Mouse (Mus musculus) stomach, embryonic 15.5 days (tissue): ENCODE data around the gene Nwd1. TPM values are rescaled to one million over a fixed set of nuclear protein-coding genes. Genes with fewer than 3 reads are reported as not detected.
A peak's percentile ranks its signal among the peaks of the same experiment; 100 is the strongest.

Experiments
- ATAC-seq: fragments of 200-750 bp; cut with Nextera tagmentation; 2 replicates; pipeline ENCODE4 v1.8.0; 2017; ENCODE audit warnings: low read depth, moderate number of reproducible peaks, moderate TSS enrichment; ENCODE audit not compliant: insufficient read depth, low FRiP score
- H3K27ac ChIP-seq: fragments of 300-500 bp; sonication (generic); 2 replicates; pipeline ENCODE4 v1.5.1; 2015; ENCODE audit warnings: mild to moderate bottlenecking, inconsistent platforms
- H3K27me3 ChIP-seq: fragments of 300-500 bp; sonication (generic); replicated peaks from 2 replicates; pipeline ENCODE4 v1.6.1; 2015; ENCODE audit warnings: inconsistent platforms
- H3K36me3 ChIP-seq: fragments of 300-500 bp; sonication (generic); 2 replicates; pipeline ENCODE4 v1.6.1; 2015; ENCODE audit warnings: inconsistent platforms
- H3K4me1 ChIP-seq: fragments of 300-500 bp; sonication (generic); 2 replicates; pipeline ENCODE4 v1.6.1; 2015; ENCODE audit warnings: inconsistent platforms
- H3K4me2 ChIP-seq: fragments of 300-500 bp; sonication (generic); 2 replicates; pipeline ENCODE4 v1.6.1; 2015; ENCODE audit warnings: mild to moderate bottlenecking, inconsistent platforms
- H3K4me3 ChIP-seq: fragments of 300-500 bp; sonication (generic); replicated peaks from 2 replicates; pipeline ENCODE4 v1.5.1; 2015; ENCODE audit warnings: inconsistent platforms
- H3K9ac ChIP-seq: fragments of 300-500 bp; sonication (generic); 2 replicates; pipeline ENCODE4 v1.6.1; 2015; ENCODE audit warnings: inconsistent platforms
- H3K9me3 ChIP-seq: fragments of 300-500 bp; sonication (generic); 2 replicates; pipeline ENCODE4 v1.6.1; 2016; ENCODE audit warnings: inconsistent platforms
- WGBS: fragments of 180-500 bp; shearing (Covaris S2); methylation state at CpG from one replicate; pipeline ENCODE4 v1.1.7; 2015; 5-methylcytosine and 5-hydroxymethylcytosine counted together
- polyA plus RNA-seq: library from polyadenylated mRNA; unstranded; fragments of >200 nt; fragmentation: Nextera tagmentation; extraction: Ambion mirVana; gene quantifications from 2 replicates; pipeline ENCODE4 v1.2.1, GENCODE M21; 2015

Nwd1 gene
- polyA plus RNA-seq, 1 experiment from 2014 or later: 0.14 TPM

DNA sequence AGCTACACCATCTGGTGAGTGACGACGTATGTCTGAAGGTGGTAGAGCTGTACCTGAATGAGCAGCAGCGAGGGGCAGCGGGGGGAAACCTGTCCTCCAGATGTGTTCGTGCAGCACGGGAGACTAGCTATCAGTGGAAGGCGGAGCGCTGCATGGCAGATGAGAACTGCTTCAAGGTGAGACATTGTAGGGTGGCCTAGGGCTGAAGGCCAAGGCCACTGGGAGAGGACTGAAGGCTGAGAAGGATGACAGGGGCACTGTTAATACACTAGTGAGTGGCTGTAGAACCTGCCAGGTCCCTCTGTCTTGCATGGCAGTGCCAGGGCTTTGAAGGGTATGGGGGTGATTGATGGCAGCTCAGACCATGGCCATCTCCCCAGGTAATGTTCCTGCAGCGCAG is 106.7 kb downstream of the Nwd1 start:
- Histone ChIP-seq H3K27ac (no peak overlapping the region), H3K4me1 (no peaks in the 10 kb centered on the region), H3K9me3 (no peaks in the 10 kb centered on the region)

DNA sequence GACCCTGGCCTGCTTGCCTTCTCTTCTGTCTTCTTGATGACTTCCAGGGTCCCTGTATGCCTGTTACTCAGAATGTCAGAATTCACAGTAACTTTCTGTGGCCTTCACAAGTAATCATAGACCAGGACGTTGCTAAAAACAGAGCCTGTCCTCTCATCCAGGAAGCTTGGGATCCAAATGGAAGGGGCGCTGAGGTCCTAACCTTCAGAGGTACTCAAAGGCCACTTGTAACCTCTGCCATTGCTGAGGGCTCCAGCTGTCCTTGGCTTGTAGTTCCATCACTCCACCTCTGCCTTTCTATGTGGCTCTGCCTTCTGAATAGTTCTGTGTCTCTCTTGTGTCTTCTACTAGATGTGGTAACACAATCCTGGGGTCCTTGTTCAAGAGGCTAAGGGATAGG is 107.3 kb downstream of the Nwd1 start:
- peaks cover 67% of the 10 kb centered on the region for H3K36me3 ChIP-seq
- no peak overlapping the region for H3K9ac ChIP-seq
- ATAC-seq: no peak
- 92% methylated on average over 2 of the region's 2 CpGs for WGBS
- no peak overlapping the region for H3K4me2 ChIP-seq
- H3K4me1 ChIP-seq: no peaks in the 10 kb centered on the region
- H3K27ac ChIP-seq: no peak overlapping the region
- no peak overlapping the region for H3K4me3 ChIP-seq
- H3K9me3 ChIP-seq: no peaks in the 10 kb centered on the region
- H3K27me3 ChIP-seq: no peaks in the 10 kb centered on the region

More for the DNA sequence above, 106.7 kb downstream of the Nwd1 start:
- Histone ChIP-seq H3K9ac (no peak overlapping the region), H3K4me3 (no peak overlapping the region), H3K4me2 (no peak overlapping the region), H3K36me3 (peaks cover 71% of the 10 kb centered on the region), H3K27me3 (no peaks in the 10 kb centered on the region)
- no peak for ATAC-seq
- 96% methylated on average over 9 of the region's 9 CpGs for WGBS

DNA sequence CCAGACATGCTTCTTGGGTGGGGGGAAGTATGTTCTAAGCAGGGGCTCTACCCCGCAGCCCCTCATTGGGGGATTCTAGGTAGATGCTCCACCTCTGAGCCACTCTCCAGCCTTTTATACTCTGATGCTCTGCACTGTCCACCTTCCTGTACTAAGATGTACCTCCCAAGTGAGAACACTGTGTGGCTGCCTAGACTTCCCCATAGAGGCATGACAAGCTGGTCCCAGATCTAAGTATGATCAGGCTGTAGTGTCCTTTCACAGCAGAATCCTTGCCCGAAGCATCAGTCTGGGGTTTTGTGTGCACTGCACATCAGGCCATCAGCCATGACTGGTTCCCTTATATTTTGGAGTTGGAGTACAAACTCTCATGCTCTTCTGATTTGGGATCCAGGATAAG is 109.5 kb downstream of the Nwd1 start:
- no peaks in the 10 kb centered on the region for H3K4me1 ChIP-seq
- H3K4me2 ChIP-seq: no peak overlapping the region
- no peak overlapping the region for H3K4me3 ChIP-seq
- peaks cover 47% of the 10 kb centered on the region for H3K36me3 ChIP-seq
- no peak overlapping the region for H3K27ac ChIP-seq
- no peak for ATAC-seq
- H3K27me3 ChIP-seq: no peaks in the 10 kb centered on the region
- no peaks in the 10 kb centered on the region for H3K9me3 ChIP-seq
- no peak overlapping the region for H3K9ac ChIP-seq
- 89% methylated on average over 2 of the region's 2 CpGs for WGBS

DNA sequence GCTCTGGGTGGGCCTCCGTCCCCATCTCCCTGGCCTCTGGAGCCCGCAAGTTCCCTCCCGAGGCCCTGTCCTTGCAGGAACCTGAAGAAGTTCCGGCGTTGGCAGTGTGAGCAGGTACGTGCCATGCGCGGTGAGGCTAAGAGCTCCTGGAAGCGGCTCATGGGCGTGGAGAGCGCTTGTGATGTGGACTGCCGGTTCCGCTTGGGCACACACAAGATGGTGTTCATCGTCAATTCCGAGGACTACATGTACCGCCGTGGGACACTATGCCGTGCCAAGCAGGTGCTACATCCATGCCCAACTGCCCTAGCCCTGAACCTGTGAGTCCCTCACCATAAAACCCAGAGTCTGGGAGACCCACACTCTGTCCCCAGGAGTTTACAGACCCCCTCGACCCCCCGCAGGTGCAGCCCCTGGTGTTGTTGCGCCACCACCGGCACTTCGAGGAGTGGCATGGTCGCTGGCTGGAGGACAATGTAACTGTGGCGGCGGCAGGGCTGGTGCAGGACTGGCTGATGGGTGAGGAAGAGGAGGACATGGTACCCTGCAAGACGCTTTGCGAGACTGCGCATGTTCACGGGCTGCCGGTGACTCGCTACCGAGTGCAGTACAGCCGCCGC is 110.4 kb downstream of the Nwd1 start:
- Histone ChIP-seq H3K27me3 (no peaks in the 10 kb centered on the region), H3K27ac (no peak overlapping the region), H3K36me3 (peaks cover 44% of the 10 kb centered on the region), H3K9ac (no peak overlapping the region), H3K9me3 (no peaks in the 10 kb centered on the region), H3K4me2 (no peak overlapping the region), H3K4me3 (no peak overlapping the region), H3K4me1 (no peaks in the 10 kb centered on the region)
- 96% methylated on average over 35 of the region's 35 CpGs for WGBS
- ATAC-seq: peak; percentile 13; the same call in 1 of the 2 replicates

GRCm38 (mm10) chr8:72757426-72758195 is 111.1 kb downstream of the Nwd1 start:
- Histone ChIP-seq H3K4me1 (no peaks in the 10 kb centered on the region), H3K27ac (no peak overlapping the region), H3K36me3 (peaks cover 39% of the 10 kb centered on the region), H3K4me3 (no peak overlapping the region), H3K9me3 (no peaks in the 10 kb centered on the region), H3K27me3 (no peaks in the 10 kb centered on the region), H3K9ac (no peak overlapping the region), H3K4me2 (no peak overlapping the region)
- ATAC-seq: peak; percentile 7; the same call in 1 of the 2 replicates
- 89% methylated on average over 15 of the region's 15 CpGs for WGBS

DNA sequence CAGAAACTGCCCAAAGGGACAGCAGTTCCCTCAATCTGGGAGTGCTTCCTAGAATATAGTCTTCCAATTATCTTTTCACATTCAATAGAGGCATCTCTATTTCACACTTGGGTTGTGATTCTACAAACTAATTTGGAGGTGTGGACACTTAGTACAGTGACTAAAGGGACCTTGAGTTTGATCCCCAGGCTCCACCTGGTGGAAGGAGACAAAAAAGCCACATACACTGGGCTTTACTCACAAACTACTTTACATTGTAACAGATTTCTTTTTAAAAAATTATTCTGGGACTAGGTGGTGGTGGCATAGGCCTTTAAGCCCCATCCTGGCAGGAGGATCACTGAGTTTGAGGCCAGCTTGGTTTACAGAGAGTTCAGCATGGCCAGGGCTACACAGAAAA is 111.8 kb downstream of the Nwd1 start:
- H3K27ac ChIP-seq: no peak overlapping the region

GRCm38 (mm10) chr8:72760216-72760615 is 113.7 kb downstream of the Nwd1 start:
- no peaks in the 10 kb centered on the region for H3K27me3 ChIP-seq
- no peaks in the 10 kb centered on the region for H3K4me1 ChIP-seq
- WGBS: 77% methylated on average over 3 of the region's 3 CpGs
- no peak overlapping the region for H3K4me3 ChIP-seq
- H3K27ac ChIP-seq: no peak overlapping the region
- no peak overlapping the region for H3K4me2 ChIP-seq
- no peaks in the 10 kb centered on the region for H3K9me3 ChIP-seq
- peaks cover 24% of the 10 kb centered on the region for H3K36me3 ChIP-seq
- H3K9ac ChIP-seq: no peak overlapping the region
- ATAC-seq: no peak

More for the DNA sequence above, 111.8 kb downstream of the Nwd1 start:
- H3K4me3 ChIP-seq: no peak overlapping the region
- H3K36me3 ChIP-seq: peaks cover 36% of the 10 kb centered on the region
- no peaks in the 10 kb centered on the region for H3K27me3 ChIP-seq
- no peaks in the 10 kb centered on the region for H3K9me3 ChIP-seq
- ATAC-seq: no peak
- no peak overlapping the region for H3K4me2 ChIP-seq
- no peak overlapping the region for H3K9ac ChIP-seq
- H3K4me1 ChIP-seq: no peaks in the 10 kb centered on the region

GRCm38 (mm10) chr8:72761322-72762051 is 115.0 kb downstream of the Nwd1 start, which contains the start of gene F2rl3:
TSS of gene F2rl3 (plus strand) at chr8:72761880.
- peaks cover 13% of the 10 kb centered on the region for H3K36me3 ChIP-seq
- ATAC-seq: no peak
- no peak within 1 kb of the TSS for H3K27ac ChIP-seq
- H3K4me1 ChIP-seq: no peaks in the 10 kb centered on the region
- no peaks in the 10 kb centered on the region for H3K9me3 ChIP-seq
- H3K4me2 ChIP-seq: peak within 1 kb of the TSS; percentile 13; the same call in 1 of the 2 replicates
- no peaks in the 10 kb centered on the region for H3K27me3 ChIP-seq
- H3K9ac ChIP-seq: no peak within 1 kb of the TSS
- 60% methylated on average over 7 of the region's 7 CpGs for WGBS
- no peak within 1 kb of the TSS for H3K4me3 ChIP-seq

GRCm38 (mm10) chr8:72762306-72762705 is 115.8 kb downstream of the Nwd1 start:
- H3K4me1 ChIP-seq: no peaks in the 10 kb centered on the region
- no peak overlapping the region for H3K4me3 ChIP-seq
- no peak overlapping the region for H3K9ac ChIP-seq
- no peak overlapping the region; the same call in 1 of the 2 replicates for H3K4me2 ChIP-seq
- H3K36me3 ChIP-seq: peaks cover 5% of the 10 kb centered on the region
- 85% methylated on average over 12 of the region's 12 CpGs for WGBS
- ATAC-seq: no peak
- H3K27me3 ChIP-seq: no peaks in the 10 kb centered on the region
- no peaks in the 10 kb centered on the region for H3K9me3 ChIP-seq
- no peak overlapping the region for H3K27ac ChIP-seq

DNA sequence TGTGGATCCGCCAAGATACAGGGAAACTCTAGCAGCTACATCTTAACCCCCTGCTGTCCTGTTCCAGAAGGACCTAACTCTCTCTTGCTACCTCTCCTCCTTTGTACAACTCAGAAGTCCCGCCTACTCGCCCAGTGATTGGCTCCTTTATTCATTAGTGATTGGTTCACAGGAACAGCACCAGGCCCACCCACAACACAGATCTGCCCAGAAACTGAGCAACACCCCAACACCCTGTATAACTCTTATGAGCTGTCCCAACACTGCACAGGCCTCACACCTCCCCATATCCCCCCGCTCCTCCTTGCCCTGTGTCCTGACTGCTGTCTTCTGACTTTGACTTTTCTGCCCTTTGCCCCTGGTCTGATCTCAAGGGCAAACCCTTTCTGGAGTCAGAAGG is 119.2 kb downstream of the Nwd1 start:
- Histone ChIP-seq H3K9ac (no peak overlapping the region), H3K4me2 (no peak overlapping the region), H3K4me3 (no peak overlapping the region), H3K27me3 (no peaks in the 10 kb centered on the region), H3K36me3 (no peaks in the 10 kb centered on the region), H3K27ac (no peak overlapping the region), H3K4me1 (no peaks in the 10 kb centered on the region), H3K9me3 (no peaks in the 10 kb centered on the region)
- ATAC-seq: no peak
- WGBS: 77% methylated on average over 4 of the region's 4 CpGs

DNA sequence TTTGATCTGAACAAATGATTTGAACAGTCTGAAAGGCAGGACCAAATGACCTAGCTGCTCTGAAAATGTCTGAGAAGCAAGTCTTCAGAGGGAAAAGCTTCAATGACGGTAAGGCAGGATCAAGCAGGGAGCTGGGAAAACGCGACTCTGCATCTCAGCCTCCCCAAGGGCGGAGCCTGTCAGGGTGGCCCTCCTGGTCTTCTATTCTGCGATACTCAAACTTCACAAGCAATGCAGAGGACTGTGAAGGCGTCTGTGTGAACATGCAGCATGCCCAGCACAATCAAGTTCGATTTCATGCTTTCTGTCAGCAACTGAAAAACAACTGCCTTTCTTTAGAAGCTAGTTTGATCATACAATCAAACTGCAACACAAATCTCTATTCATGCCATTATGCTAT is 120.3 kb downstream of the Nwd1 start:
- no peak overlapping the region for H3K4me3 ChIP-seq
- 34% methylated on average over 7 of the region's 7 CpGs for WGBS
- no peak for ATAC-seq

More for the DNA sequence above, 120.3 kb downstream of the Nwd1 start:
- H3K27ac ChIP-seq: no peak overlapping the region
- no peaks in the 10 kb centered on the region for H3K4me1 ChIP-seq
- no peak overlapping the region for H3K9ac ChIP-seq
- no peaks in the 10 kb centered on the region for H3K36me3 ChIP-seq
- no peaks in the 10 kb centered on the region for H3K9me3 ChIP-seq
- no peaks in the 10 kb centered on the region for H3K27me3 ChIP-seq
- H3K4me2 ChIP-seq: no peak overlapping the region
